Mouse (Mus musculus): Measurements from ENCODE around the gene Vac14.

Vac14 gene

DNA sequence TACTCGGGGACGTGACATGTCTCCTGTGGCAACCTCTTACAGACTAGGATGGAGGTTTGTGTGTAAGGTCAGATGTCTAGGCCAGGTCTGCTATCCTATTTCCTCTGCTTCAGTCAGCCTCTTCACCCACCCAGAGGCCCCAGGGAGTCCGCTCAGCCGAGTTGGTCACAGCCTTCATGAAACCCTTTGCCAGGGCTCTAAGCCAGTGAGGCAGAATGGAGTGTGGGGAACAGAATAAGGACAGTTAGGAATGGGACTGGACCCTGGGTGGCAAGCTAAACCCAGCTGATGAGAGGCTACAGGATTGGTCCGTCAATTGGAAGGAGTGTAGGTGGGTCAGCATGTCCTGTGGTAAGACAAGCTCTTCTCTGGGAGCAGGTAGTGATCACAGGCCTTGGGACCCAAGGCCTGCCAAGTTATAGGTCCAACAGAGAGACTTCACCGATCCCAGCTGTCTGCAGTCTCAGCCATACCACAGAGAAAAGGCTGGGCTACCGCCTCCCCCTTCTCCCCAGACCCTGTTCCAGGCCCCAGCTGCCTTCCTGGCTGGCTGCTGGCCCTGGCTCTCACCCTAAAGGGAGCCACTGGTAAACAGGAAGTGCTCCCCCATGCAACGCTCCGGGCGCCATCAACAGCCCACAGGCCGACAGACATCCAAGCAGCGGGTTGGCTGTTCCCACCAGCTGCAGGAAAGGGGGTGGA, 100.7 kb downstream of the Vac14 start:
- DNase-seq = peak; percentile 37

DNA sequence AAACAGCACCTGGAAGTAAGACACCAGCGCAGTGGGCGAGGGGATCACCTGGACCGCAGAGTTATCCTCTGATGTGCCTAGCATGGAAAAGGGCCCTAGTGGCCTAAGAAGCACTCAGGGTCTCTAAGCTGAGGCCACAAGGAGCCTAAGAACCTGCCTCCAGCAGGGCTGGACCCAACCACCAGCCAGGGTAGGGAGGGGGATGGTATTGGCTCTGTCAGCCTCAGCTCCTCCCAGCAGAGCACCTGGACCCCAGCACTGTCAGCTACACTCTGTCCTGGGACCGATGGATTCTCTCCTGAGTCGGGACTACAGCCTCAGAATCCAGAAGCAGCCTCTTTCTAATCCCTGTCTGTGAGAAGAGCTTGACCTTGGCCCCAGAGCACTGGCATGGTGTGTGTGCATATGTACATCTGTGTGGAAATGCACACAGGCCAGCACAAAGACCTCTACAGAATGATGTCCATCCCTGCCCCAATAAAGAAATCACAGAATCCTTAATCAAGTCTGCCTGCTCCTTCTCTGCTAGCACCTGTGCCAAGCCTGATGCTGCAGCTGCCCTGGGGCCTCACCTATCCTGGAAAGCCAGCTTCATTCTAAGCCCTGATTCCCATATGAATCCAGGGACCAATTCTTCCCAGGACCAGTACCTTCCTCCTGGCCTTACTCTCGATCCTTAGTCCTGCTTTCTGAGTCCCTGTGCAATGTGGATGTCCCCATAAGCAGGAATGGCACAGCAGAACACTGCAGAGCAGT, 101.7 kb downstream of the Vac14 start:
- DNase-seq = no peak

DNA sequence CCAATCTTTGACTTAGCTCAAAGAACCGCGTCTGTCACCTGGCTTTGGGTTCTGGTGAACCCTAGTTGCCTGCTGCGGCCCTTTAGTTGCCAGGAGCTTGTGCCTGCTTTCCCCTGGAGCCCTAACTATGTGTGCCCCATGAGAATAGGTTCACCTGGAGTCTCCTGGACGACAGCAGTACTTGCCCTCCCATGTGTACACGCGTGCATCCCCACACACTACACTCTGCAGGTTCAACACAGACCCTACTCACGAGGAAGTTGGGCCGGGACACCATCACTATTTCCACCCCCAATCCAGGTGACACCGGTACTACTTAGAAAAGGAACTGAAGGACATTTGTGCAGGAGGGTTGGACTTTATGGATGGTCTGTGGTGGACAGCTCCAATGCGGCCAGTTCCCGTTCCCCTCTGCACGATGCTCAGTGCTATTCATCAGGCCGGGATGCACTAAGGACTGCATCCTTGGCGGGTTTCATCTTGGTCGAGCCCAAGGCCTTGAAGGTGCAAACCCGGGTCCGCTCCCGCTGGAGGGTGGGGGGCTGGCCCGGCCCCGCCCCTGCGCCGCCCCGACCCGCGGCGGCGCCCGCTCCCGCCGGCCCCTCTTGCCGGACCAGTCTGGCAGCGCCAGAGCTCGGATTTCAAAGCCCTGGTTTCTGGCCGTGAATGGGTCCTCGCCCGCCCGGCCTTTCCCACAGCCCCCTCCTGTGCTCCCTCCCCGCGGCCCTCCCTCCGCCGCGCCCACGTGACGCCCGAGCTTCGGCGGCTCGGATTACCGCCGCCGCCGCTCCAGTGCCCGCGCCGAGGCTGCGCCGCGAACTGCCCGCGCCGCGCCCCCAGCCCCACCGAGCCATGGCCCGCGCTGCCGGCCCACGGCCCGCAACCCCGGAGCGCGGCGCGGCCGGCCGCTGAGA, 102.6 kb downstream of the Vac14 start, which contains the start of gene Mtss1l:
Mtss1l (plus strand) TSS at position 792 of the 914 bp plus-strand sequence.
- DNase-seq = peak; percentile 40

DNA sequence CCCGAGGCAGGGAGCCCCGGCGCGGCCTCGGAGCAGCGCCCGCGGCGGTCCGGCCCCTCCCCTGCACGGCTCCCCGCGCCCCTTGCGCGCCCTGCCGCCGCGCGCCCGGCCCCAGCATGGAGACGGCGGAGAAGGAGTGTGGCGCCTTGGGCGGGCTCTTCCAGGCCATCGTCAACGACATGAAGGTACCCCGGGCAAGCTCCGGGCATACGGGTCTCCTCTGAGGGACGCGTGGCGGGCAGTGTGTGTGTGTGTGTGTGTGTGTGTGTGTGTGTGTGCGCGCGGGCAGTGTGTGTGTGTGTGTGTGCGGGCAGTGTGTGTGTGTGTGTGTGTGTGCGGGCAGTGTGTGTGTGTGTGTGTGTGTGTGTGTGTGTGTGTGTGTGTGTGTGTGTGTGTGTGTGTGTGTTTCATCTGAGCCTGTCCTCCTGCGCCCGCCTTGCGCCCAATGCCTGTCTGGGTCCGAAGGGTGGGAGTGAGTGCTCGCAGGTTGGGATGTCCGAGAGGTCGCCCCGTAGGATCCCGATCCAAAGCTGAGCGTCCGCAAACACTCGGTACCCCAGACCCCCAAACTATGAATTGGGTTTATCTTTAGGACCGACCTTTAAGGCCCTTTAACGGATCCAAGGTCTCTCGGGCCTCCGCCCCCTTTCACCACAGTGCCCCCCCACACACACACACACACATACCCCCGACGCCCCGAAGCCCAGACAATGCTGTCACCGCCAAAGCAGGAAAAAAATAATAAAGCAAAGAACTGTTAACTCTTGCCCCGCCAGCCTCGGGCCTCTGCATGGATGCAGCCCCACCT, 103.4 kb downstream of the Vac14 start:
- peak; percentile 47 for DNase-seq

- no peak for DNase-seq
Measured at GRCm38 (mm10) chr8:110722414-110723011, 104.1 kb downstream of the Vac14 start.

DNA sequence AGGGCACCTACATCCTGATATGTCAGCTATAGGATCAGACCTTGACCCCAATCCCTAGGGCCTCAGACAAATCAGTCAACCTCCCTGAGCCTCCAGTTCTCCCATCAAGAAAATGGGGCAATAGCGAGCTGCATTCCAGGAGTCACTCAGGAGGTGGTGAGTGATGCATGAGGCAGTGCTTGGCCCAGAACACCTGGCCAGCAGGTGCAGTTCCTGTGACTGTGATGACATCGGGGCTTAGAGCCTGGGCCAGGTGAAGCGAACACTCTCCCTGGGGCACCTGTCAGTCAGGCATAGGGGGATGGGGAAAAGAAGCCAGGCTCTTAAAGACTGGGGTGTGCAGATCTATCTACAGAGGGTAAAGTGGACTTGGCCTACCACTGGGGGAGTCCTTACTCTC, 106.1 kb downstream of the Vac14 start:
- no peak for DNase-seq

DNA sequence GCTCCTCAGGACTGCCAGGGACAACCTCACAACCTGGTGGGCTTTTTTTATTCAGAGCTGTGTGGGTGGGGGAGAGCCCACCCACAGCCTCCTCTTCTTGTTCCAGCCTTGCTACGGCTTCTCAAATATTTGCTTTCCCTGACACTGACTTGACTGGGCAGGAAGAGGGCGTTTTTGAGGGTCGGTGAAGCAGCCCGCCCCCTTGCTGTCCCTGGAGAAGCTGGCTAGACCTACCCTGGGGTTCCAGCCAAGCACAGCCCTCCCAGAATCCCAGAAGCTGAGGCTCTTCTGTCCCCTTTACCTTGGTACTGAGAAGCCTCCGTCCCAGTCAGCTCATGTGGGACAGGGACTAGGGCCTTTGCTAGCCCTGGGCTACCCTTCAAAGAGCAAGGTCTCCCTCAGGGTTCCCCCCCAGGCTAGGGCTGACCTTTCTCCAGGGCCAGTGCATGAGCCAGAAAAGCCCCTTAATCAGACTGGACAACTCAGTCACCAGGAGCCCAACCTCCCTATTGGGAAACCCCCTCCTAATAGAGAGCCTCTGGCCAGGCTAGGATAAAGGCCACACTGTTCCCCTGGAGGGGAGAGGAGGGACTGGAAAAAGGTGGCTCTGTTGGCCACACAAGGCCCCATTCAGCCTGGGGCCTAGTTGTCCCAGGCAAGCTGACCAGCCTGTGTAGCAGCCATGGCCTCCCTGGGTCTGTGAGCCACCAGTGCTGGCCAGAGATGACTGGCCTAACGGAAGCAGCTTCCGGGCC, 106.9 kb downstream of the Vac14 start:
- no peak for DNase-seq

- DNase-seq = peak; percentile 76
Measured at GRCm38 (mm10) chr8:110726893-110727292, 108.5 kb downstream of the Vac14 start.

DNA sequence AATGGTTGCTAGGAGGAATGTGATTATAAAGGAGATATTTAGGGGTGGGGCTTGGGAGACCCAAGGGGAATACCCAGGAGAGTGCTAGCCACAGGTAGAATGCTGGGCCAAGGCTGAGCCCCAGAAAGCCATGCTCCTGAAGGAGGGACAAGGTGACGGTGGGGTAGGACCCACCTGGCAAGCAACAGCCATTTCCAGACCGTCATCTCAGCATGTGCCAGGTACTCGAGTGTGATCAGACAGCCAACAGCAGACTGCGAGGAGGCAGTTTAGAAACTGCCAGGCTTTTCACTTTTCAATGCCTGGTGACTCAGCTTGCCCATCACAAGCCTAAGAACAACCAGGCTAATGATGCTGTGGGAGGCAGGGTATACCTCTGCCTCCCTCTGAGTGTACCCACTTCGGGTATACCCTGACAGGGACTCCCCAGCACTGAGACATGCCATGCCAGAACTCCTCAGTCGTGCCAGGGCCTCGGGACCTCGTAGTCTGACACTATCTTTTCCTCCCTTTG, 113.0 kb downstream of the Vac14 start:
- no peak for DNase-seq

DNA sequence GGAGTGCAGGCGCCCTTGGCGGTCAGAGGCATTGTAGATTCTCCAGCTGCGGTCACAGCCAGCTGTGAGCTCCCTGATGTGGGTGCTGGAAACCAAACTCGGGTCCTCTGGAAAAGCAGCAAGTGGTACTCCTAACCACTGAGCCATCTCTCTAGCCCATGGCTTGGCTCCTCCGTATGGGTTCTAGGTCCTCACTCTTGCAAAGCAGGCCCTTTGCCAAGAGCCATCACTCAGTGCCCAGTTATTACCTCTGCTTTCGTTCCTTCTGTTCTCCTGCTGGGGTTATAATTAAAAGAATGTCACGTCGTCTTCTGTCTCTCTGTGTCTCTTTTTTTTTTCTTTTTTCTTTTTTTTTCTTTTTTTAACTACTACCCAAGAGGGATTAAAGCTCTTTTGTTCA, 114.7 kb downstream of the Vac14 start:
- no peak for DNase-seq

DNA sequence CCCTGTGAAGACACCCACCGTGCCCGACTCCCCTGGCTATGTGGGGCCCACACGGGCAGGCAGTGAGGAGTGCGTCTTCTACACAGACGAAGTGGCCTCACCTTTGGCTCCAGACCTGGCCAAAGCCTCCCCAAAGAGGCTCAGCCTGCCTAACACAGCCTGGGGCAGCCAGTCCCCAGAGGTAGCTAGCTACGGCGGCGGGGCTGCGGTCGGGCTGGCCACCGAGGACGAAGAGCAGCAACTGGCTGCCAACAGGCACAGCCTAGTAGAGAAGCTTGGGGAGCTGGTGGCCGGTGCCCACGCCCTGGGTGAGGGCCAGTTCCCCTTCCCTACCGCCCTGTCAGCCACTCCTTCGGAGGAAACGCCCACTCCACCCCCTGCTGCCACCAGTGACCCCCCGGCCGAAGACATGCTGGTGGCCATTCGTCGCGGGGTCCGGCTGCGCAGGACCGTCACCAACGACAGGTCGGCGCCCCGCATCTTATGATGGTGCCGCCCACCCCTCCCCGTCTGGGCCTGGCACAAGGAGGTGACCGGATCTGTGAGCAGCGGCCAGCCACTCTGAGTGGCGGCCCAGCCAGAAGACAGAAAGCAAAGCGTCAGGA, 120.3 kb downstream of the Vac14 start:
- no peak for DNase-seq

- no peak for DNase-seq
Measured at GRCm38 (mm10) chr8:110740629-110741175, 122.3 kb downstream of the Vac14 start.

- DNase-seq = no peak
Measured at GRCm38 (mm10) chr8:110741816-110742451, 123.5 kb downstream of the Vac14 start.

DNA sequence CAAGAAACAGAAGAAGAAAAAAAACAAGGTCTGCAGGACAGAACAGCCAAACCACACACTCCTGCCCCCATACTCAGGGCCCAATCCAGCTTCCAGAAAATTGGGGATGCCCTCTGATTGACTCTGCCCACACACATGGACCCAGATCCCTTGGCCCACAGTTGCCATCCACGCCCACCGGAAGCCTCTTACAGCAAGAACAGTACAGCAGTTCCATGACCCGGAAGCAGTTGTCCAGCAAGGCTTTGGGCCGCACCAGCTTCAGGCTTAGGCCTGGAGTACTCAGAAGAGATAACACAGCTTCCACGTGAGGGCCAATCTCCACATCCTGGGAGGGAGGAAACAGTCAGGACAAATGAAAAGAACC, 124.0 kb downstream of the Vac14 start:
- no peak for DNase-seq

DNA sequence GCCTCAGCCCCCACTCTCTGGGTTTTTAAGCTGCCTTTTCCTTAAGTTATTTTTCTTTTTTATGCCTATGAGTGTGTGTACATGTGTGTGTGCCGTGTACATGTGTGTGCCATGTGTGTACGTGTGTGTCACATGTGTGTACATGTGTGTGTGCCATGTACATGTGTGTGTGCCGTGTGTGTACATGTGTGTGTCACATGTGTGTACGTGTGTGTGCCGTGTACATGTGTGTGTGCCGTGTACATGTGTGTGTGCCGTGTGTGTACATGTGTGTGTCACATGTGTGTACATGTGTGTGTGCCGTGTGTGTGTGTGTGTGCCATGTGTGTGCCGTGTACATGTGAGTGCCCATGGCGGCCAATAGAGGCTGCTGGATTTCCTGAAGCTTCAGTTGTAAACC, 126.8 kb downstream of the Vac14 start:
- DNase-seq = no peak

- DNase-seq = no peak
Measured at GRCm38 (mm10) chr8:110746661-110747060, 128.3 kb downstream of the Vac14 start.

DNA sequence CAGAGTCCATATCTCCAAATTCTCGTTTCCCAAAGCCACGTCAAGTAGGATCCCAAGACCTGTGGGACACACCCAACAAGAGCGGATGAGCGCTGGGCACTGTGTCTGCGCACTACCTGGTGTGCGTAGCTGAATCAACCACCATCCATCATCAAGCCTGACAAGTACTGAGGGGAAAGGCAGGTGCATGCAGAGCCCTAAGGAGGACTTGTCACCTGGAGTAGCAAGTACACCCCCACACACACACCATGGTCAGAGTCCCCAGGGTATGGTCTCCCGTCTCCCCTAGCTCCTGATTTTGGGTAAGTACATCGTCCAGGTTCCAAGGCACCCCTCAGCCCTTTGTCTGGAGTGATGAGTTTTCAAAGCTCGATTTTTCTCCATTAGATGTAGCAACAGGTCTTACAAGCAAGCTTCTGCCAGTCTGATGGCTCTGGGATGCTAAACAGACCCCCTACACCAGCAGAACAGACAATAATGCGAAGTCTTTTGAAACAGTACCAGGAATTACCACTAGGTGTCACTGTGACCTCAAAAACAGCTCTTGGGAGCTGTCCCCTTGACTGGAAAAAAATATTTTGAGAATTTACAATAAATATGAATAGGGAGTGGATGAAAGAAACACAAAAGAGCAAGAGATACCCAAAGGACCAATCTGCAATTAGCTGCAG, 131.2 kb downstream of the Vac14 start:
- DNase-seq = peak; percentile 57

DNA sequence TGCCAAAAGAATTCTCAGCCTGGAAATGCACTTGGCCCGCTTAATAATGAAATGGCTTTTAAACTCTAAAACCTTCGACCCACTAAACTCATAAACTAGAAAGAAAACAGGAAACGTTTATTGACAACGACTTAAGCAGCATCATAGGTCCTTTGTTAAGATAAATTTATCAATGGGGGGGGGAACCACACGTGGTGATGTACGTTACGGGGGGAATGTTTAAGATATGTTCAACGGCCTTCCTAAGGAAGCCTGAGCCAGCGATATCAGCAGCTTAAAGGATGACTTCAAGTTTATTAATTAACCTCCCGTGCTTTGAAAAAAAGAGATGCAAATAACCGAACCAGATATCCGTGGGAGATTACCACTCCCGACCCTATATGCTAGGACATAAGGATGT, 131.9 kb downstream of the Vac14 start:
- DNase-seq = no peak

- DNase-seq = no peak
Measured at GRCm38 (mm10) chr8:110751490-110751889, 133.1 kb downstream of the Vac14 start.

All from thymus, postnatal 14 days (tissue).